Mouse (Mus musculus) neutrophil, adult 59 days (primary cell): Measurements from ENCODE around the gene C1qc. TPM values are rescaled to one million over a fixed set of nuclear protein-coding genes. Genes with fewer than 3 reads are reported as not detected.

Experiments
- total RNA-seq, 2 experiments: library from RNA; stranded (reverse); gene quantifications; 1 replicate in 1 of 2; 2 replicates in 1 of 2; pipeline ENCODE4 v1.2.4; 2023

Gene C1qc
- total RNA-seq: 1 to 10 TPM; 3.0 to 3.3 TPM

DNA sequence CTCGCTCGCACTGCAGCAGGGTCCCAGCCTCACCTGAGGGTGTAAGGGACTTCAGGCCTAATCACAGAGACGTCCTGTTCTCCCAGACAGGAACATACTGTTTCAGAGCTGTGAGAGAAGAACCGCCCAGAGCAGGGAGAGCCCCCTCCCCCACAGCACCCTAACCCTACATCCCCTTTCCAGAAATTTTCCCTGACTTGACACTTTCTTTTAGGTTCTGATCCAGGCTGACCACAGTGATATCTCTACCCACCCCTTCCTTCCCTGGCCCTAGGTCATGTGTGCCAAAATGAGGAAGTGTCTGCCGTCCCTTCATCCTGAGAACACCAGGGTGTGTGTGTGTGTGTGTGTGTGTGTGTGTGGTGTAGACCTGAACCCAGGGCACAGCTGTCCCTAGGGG is at the start of gene C1qc:
Gene C1qc (minus strand): TSS at position 255 of the 400 bp plus-strand sequence.

DNA sequence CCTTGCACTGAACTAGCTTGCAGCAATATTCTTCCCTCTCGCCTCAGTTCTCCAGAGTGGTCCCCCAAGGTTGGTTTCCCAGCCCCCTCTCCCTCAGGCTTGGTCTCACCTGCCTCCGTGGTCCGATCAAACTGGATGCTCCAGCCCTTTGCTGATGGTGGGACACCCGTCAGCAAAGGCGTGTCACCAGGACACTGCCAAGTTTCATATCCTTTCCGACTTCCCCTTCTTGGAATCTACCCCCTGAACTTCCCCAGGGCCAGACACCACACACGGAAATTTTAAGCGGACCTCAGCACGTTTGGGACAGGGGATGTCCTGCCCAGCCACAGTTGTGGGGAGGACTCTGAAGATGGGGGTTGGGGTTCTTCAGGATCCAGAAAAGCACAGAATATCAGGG is 5.8 kb upstream of the C1qc start, which contains the start of gene C1qa:
Gene C1qa (minus strand): TSS at position 167 of the 400 bp plus-strand sequence.

DNA sequence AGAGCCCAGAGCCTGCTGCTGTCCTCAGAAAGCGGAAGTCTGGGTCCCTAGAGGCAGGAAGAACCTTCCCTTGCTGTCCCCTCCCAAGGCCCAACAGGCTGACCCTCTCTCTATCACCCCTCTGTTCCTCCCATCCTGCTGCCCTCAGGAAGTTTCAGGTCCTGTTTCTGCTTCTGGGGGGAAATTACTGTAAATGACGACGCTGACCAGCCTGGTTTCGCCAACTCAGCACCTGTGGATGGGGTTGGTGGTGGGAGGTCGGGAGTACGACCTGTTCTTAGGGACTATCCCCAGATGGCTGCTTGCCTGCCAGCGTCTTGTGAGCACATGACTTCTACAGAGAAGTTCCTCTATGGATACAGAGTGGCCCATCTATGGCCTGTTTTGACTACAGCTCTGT is 6.8 kb downstream of the C1qc start, which contains the start of gene C1qb:
Gene C1qb (minus strand): TSS at position 87 of the 400 bp plus-strand sequence.

Other genes with a start within 250 kb of the C1qc start
- under 1 TPM in 1 of 2 experiments, not detected in 1; 0.33 TPM for gene Ephb2, start 57.1 kb downstream of the C1qc start, total RNA-seq
- 1 to 10 TPM; 2.1 to 3.6 TPM for gene C1qb, start 6.9 kb downstream of the C1qc start, total RNA-seq
- gene C1qa, start 5.7 kb upstream of the C1qc start, total RNA-seq: 1 to 10 TPM; 2.8 to 3.2 TPM
- under 1 TPM in 1 of 2 experiments, not detected in 1; 0.11 TPM for gene Epha8, start 63.8 kb upstream of the C1qc start, total RNA-seq
- 1 to 10 TPM; 7.4 to 8.6 TPM for gene Zbtb40, start 155.7 kb upstream of the C1qc start, total RNA-seq